Mouse (Mus musculus) frontal cortex, adult (tissue): ENCODE measurements around the gene Gtf2ird1.
"Not testable (repeated sequence)": the region's sequence is repeated elsewhere in the genome, so short reads cannot be mapped to it uniquely, and the experiment has no call there.

Experiments used
- ATAC-seq: cut with Nextera tagmentation; 2 replicates; pipeline ENCODE4 v1.9.2; 2017; ENCODE audit warnings: mild to moderate bottlenecking, moderate library complexity, mixed read lengths; ENCODE audit not compliant: low TSS enrichment

Gtf2ird1 gene

DNA sequence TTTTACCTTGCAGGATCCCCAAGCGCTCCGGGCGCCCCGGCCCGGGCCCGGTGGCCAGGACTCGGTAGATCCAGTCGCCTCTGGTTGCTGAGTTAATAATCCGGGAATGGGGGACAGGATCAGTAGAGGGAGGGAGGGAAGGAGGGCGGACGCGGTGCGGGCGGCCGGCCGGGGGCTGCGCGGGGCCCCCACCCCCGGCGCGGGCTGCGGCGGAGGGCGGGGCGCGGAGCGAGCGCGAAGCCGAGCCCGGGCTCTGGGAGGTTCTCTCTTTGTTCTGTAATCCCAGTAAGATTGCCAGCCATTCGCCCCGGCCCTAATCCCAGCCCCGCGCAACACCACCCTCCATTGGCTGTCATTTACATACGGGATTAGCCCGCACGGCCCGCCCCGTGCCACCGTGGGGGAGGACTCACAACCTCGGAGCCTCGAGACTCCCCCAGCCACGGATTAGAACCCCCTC, at the start of gene Gtf2ird1:
Gtf2ird1 (minus strand) TSS at position 214 of the 460 bp plus-strand sequence.
- ATAC-seq: peak; percentile 89

GRCm38 (mm10) chr5:134505810-134506292, 49.3 kb upstream of the Gtf2ird1 start:
- ATAC-seq: peak; percentile 54

DNA sequence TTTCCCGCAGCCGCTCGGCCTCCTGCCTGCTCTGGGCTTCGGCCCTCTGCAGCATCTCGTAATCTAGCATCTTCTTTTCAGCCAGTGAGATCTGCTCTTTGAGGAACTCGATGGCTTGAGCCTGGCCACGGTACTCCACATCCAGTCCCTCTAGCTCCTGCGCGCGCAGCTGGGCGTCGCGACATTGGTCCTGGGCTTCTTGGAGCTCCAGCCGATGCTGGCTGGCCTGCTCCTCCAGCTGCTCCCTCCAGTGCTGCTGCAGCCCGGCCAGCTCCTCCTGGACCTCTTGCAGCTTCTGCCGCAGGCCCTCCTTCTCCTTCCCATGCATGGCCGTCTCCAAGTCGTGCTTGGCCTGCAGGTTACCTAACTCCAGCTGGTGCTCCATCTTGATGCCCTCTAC, 46.1 kb upstream of the Gtf2ird1 start:
- no peak for ATAC-seq

GRCm38 (mm10) chr5:134501453-134501852, 44.9 kb upstream of the Gtf2ird1 start:
- ATAC-seq: no peak

GRCm38 (mm10) chr5:134500681-134501080, 44.2 kb upstream of the Gtf2ird1 start:
- ATAC-seq: no peak

DNA sequence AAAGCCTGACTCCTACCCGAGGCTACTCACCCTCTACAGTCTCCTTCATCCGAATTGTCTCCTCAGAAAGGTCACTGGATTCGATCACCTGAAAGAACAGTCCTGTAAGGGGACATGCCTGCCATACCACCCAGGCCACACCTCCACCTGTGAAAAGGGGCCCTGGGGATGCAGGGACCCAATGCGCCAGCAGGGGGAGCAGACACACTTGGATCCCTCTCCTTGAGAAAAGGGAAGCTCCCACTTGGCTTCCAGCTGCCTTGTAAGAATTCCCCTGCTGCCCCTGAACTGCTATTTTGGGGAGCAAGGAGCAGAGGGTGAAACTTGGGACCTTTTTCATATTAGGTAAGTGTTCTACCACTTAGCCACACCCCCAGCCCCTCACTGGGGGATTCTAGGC, 43.5 kb upstream of the Gtf2ird1 start:
- ATAC-seq: peak; percentile 64

GRCm38 (mm10) chr5:134497026-134497425, 40.5 kb upstream of the Gtf2ird1 start:
- ATAC-seq: no peak

- no peak for ATAC-seq
These were observed 39.3 kb upstream of the Gtf2ird1 start for GRCm38 (mm10) chr5:134495796-134496195.

DNA sequence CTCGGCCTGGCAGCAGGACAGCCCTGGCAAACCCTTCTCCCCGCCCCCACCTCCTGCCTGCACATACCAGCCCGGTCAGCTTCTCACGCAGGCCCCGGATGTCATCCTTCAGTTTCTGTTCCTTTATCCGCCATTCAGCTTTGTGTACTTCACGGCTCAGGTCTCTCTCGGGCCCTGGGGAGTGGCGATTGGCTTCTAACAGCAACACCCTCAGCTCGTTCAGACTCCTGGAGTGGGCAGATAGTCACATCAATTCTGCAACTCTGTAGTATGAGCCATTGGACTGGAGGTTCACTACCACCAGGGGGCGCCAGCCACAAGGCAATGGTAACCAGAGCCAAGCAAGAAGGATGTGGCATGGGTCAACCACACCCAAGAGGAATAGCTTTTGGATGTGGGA, 37.6 kb upstream of the Gtf2ird1 start:
- peak; percentile 74 for ATAC-seq

- no peak for ATAC-seq
These were observed 36.4 kb upstream of the Gtf2ird1 start for GRCm38 (mm10) chr5:134492956-134493355.

DNA sequence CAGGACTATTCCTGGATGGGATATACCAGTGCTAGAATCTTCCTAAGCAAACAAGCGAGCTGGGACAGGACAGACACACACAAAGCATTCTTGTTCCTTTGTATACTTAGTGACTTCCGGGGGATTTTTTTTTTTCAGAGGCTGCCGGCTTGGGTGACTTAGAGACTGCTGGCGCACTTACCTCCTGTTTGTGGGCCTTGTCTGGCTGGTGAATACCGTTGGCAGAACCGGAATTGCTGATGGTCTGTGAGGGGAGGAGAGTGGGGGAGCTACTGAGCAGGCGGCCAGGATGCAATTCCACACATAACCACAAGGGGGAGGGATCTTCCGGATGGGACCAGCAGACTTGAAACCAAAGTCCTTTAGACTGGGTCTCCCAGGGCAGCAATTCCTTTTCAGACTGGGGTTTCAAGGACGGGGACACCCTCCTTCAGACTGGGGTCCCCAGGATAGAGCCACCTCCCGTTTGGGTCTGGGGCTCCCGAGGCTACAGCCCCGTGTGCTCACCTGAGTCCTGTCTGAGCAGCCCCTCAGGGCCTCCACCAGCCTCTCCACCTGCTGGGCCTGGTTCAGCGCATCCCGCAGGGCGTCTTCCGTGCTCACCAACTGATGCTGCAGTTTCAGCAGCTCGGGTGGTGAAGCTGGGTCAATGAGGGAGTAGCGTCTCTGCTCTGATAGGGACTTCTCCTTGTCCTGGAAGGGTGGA, 35.3 kb upstream of the Gtf2ird1 start:
- ATAC-seq: peak; percentile 58

DNA sequence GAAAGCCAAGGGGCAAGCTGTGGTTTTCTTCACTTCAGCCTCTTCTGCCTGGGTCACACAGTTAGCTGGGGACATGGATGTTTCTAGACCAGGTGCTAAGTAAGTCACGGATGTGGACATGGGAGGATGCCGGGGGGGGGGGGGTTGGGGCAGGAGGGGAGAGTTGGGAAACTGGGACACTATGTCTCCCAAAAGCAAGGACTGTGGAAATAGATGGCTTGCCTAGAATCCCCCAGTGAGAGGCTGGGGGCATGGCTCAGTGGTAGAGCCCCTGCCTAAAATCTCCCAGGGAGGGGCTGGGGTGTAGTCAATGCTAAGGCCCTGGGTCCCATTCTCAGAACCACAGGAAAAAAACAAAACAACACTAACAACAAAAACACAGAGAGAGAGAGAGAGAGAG, 34.7 kb upstream of the Gtf2ird1 start:
- no peak for ATAC-seq

DNA sequence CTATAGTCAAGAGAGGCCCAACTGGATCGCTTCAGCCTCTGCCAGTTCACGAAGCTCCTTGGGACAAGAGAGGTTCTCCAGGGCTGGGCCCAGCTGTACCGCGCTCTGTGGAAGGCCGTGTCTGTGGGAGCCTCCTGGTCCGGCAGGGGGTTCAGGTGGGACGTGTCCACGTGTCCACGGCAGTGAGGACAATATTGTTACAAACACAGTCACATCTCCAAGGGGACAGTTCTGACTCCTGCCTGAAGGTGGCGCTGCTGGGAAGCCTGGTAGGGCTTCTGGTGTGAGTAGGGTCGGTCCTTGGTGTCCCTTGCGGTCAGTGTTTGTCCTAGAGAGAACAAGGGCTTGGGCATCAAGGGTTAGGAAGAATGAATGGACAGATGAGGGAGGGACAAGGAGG, 33.9 kb upstream of the Gtf2ird1 start:
- no peak for ATAC-seq

GRCm38 (mm10) chr5:134489583-134489982, 33.1 kb upstream of the Gtf2ird1 start:
- no peak for ATAC-seq

- no peak for ATAC-seq
These were observed 32.1 kb upstream of the Gtf2ird1 start for GRCm38 (mm10) chr5:134488596-134488995.

DNA sequence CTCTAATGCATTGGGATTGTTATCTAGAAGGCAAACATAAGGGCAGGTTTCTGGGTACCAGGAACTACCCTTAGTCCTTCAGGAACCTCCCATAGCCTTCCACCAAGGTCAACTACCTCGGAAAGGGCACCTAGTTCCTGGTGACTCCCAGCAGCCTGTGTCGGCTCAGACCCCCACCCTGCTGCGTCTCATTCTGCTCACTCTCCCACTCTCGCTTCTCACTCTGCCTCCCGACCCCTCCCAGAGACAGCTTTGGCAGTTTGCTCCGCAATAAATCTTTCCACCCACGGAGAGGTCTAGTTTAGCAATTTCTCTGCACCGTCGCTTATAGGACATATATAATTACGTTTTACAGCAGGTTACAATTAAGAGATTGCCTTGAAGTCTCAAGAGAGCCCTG, 31.5 kb upstream of the Gtf2ird1 start:
- ATAC-seq: no peak

- peak; percentile 80 for ATAC-seq
These were observed 29.6 kb upstream of the Gtf2ird1 start for GRCm38 (mm10) chr5:134485900-134486665.

- ATAC-seq: no peak
These were observed 28.7 kb upstream of the Gtf2ird1 start for GRCm38 (mm10) chr5:134485183-134485730.

- ATAC-seq: no peak
These were observed 26.8 kb upstream of the Gtf2ird1 start for GRCm38 (mm10) chr5:134483291-134483690.

DNA sequence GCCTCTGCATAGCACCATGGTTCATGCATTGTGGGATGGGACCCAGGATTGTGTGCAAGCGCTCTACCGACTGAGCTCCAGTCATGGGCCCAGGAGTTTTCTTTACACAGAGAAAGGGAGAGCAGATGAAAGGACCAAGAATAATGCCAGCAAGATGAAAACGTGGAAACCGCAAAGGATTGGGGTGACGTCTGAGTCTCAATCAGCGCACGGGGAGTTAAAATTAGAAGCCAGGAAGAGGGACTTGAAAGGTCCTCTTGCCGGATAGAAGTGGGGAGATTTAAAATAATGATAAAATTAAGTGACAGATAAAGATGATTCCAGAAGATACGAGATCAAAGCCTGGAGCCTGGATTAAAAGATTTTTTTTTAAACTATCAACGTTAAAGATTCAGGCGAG, 25.8 kb upstream of the Gtf2ird1 start:
- ATAC-seq: no peak

GRCm38 (mm10) chr5:134478886-134479285, 22.4 kb upstream of the Gtf2ird1 start:
- ATAC-seq: not testable (repeated sequence)

GRCm38 (mm10) chr5:134475686-134476085, 19.2 kb upstream of the Gtf2ird1 start:
- not testable (repeated sequence) for ATAC-seq
